Mouse (Mus musculus) ES-E14 (cell line): ENCODE results near the gene Klf3. TPM values are rescaled to one million over a fixed set of nuclear protein-coding genes. Genes with fewer than 3 reads are reported as not detected.

Experiments used
- DNase-seq: peaks from one replicate; pipeline ENCODE4 v3.0.0-alpha.2; 2013; ENCODE audit warnings: low read depth, low spot score
- H3K27ac ChIP-seq: 2 replicates; pipeline ENCODE4 v1.5.1; 2012; ENCODE audit warnings: low read depth, mild to moderate bottlenecking, low read length, moderate library complexity, mixed read lengths; ENCODE audit not compliant: poor library complexity, insufficient read depth, severe bottlenecking
- H3K36me3 ChIP-seq: 2 replicates; pipeline ENCODE4 v1.6.1; 2012; ENCODE audit warnings: mild to moderate bottlenecking, low read length, moderate library complexity, mixed read lengths; ENCODE audit not compliant: control insufficient read depth, poor library complexity, insufficient read depth, severe bottlenecking
- H3K4me1 ChIP-seq, 2 experiments: fragments of 150-350 bp in 1 of 2; sonication (generic) in 1 of 2; 2 replicates each; pipeline ENCODE4 v1.6.1; 2012; ENCODE audit warnings: low read length in 2 of 2, mild to moderate bottlenecking in 1 of 2, mixed read lengths in 1 of 2; ENCODE audit not compliant: control insufficient read depth in 2 of 2, insufficient read depth in 2 of 2, poor library complexity in 1 of 2
- H3K4me3 ChIP-seq, 2 experiments: fragments of 150-350 bp in 1 of 2; sonication (generic) in 1 of 2; 2 replicates each; pipeline ENCODE4 v1.5.1; 2012; ENCODE audit warnings: low read length in 2 of 2, low read depth in 1 of 2, mild to moderate bottlenecking in 1 of 2, mixed read lengths in 1 of 2; ENCODE audit not compliant: insufficient read depth in 1 of 2, poor library complexity in 1 of 2, severe bottlenecking in 1 of 2
- H3K9ac ChIP-seq: 2 replicates; pipeline ENCODE4 v1.6.1; 2012; ENCODE audit warnings: low read depth, mild to moderate bottlenecking, low read length, mixed read lengths; ENCODE audit not compliant: poor library complexity, insufficient read depth, severe bottlenecking
- H3K9me3 ChIP-seq: fragments of 150-350 bp; sonication (generic); 2 replicates; pipeline ENCODE4 v1.6.1; 2012; ENCODE audit warnings: low read depth, mild to moderate bottlenecking, low read length; ENCODE audit not compliant: control insufficient read depth, insufficient read depth
- CHD2 ChIP-seq: IDR thresholded peaks from 2 replicates; pipeline ENCODE4 v1.6.1; 2014; ENCODE audit warnings: mild to moderate bottlenecking, low read depth, low read length, inconsistent platforms
- HCFC1 ChIP-seq: IDR thresholded peaks from 2 replicates; pipeline ENCODE4 v1.6.1; 2012; ENCODE audit warnings: low read length, inconsistent platforms, borderline replicate concordance; ENCODE audit not compliant: insufficient read depth
- MAFK ChIP-seq: IDR thresholded peaks from 2 replicates; pipeline ENCODE4 v1.6.1; 2014; ENCODE audit warnings: mild to moderate bottlenecking, low read depth, low read length, inconsistent platforms; ENCODE audit not compliant: insufficient read depth
- ZC3H11A ChIP-seq: IDR thresholded peaks from 2 replicates; pipeline ENCODE4 v1.6.1; 2012; ENCODE audit warnings: low read depth, mild to moderate bottlenecking, inconsistent platforms, low read length, borderline replicate concordance
- ZNF384 ChIP-seq: IDR thresholded peaks from 2 replicates; pipeline ENCODE4 v1.6.1; 2012; ENCODE audit warnings: low read depth, low read length, inconsistent platforms
- in situ Hi-C, 2 experiments: fragments of 600-800 bp; cut with MboI; formaldehyde crosslinking; loops; one replicate each; pipeline ENCODE4 v1.15.1; 2025; ENCODE audit warnings: low sequenced_read_pairs in 2 of 2, inconsistent platforms in 1 of 2; ENCODE audit not compliant: unreplicated experiment in 2 of 2
- total RNA-seq: library from RNA; depleted of rRNA; stranded (reverse); fragments of 300-350 nt; gene quantifications from 2 replicates; pipeline ENCODE4 v1.2.3, GENCODE M21; 2012

Gene Klf3
- total RNA-seq, 1 experiment = 22.9 TPM

GRCm38 (mm10) chr5:64809864-64810263, 6.7 kb downstream of the Klf3 start:
- no peak for DNase-seq
- no peak for TF ChIP-seq CHD2
- TF ChIP-seq HCFC1 = no peak
- TF ChIP-seq ZNF384 = no peak
- TF ChIP-seq MAFK = no peak
- no peak for TF ChIP-seq ZC3H11A
- peak overlapping the region; percentile 12 to 62; a peak in 3 of 4 replicates for H3K4me3 ChIP-seq
- in situ Hi-C loops = loop anchor here (5.0 to 25.0 kb wide), 5 partner anchors 223 to 425 kb away; no protein-coding TSS in a partner anchor
- H3K9ac ChIP-seq = no peak overlapping the region; the same call in 1 of the 2 replicates
- peaks cover 8 to 16% of the 10 kb centered on the region in 2 experiments for H3K4me1 ChIP-seq
- peak overlapping the region; percentile 99 for H3K27ac ChIP-seq
- no peaks in the 10 kb centered on the region for H3K9me3 ChIP-seq
- H3K36me3 ChIP-seq = peaks cover 8% of the 10 kb centered on the region; the same call in 1 of the 2 replicates

- Histone ChIP-seq H3K36me3 (peaks cover 18% of the 10 kb centered on the region; the same call in 1 of the 2 replicates), H3K27ac (peak overlapping the region; percentile 99), H3K4me3 (peak overlapping the region; percentile 62 to 64), H3K9me3 (no peaks in the 10 kb centered on the region), H3K4me1 (peaks cover 8 to 20% of the 10 kb centered on the region in 2 experiments), H3K9ac (peak overlapping the region; percentile 13; the same call in 1 of the 2 replicates)
- in situ Hi-C loops = loop anchor here (5.0 to 25.0 kb wide), 5 partner anchors 224 to 426 kb away; no protein-coding TSS in a partner anchor
- peak; percentile 69 for DNase-seq
- peak; percentile 6; the same call in 1 of the 2 replicates for TF ChIP-seq CHD2
- TF ChIP-seq ZC3H11A = no peak
Observed at GRCm38 (mm10) chr5:64810860-64811499, 7.8 kb downstream of the Klf3 start.

GRCm38 (mm10) chr5:64811500-64812123, 8.4 kb downstream of the Klf3 start:
- in situ Hi-C loops = loop anchor here (5.0 to 25.0 kb wide), 5 partner anchors 224 to 427 kb away; no protein-coding TSS in a partner anchor
- peak; percentile 80 for DNase-seq
- Histone ChIP-seq H3K36me3 (peaks cover 22% of the 10 kb centered on the region), H3K4me1 (peaks cover 8 to 24% of the 10 kb centered on the region in 2 experiments), H3K9ac (peak overlapping the region; percentile 69), H3K27ac (peak overlapping the region; percentile 99), H3K4me3 (peak overlapping the region; percentile 62 to 64), H3K9me3 (no peaks in the 10 kb centered on the region)
- TF ChIP-seq ZC3H11A = no peak

- H3K9ac ChIP-seq = peak overlapping the region; percentile 69
- in situ Hi-C loops = loop anchor here (5.0 to 25.0 kb wide), 5 partner anchors 225 to 428 kb away; no protein-coding TSS in a partner anchor
- H3K4me3 ChIP-seq = peak overlapping the region; percentile 62 to 64
Observed at GRCm38 (mm10) chr5:64812124-64812982, 9.2 kb downstream of the Klf3 start.

More at GRCm38 (mm10) chr5:64812124-64812982, 9.2 kb downstream of the Klf3 start:
- no peak for DNase-seq
- Histone ChIP-seq H3K27ac (peak overlapping the region; percentile 99), H3K9me3 (no peaks in the 10 kb centered on the region), H3K4me1 (peaks cover 3 to 31% of the 10 kb centered on the region in 2 experiments; a peak in 3 of 4 replicates), H3K36me3 (peaks cover 29% of the 10 kb centered on the region)
- TF ChIP-seq MAFK = no peak
- no peak for TF ChIP-seq HCFC1
- no peak for TF ChIP-seq ZNF384
- TF ChIP-seq ZC3H11A = no peak
- TF ChIP-seq CHD2 = no peak
